Mouse (Mus musculus) CD4-positive, CD25-positive, alpha-beta regulatory T cell, adult 9 weeks (primary cell): Measurements from ENCODE around the gene Slc25a22. TPM values are rescaled to one million over a fixed set of nuclear protein-coding genes. Genes with fewer than 3 reads are reported as not detected.

Experiments
- polyA plus RNA-seq: library from polyadenylated mRNA; unstranded; fragments of 100-300 nt; shearing (Covaris generic); gene quantifications from one replicate; pipeline ENCODE4 v1.2.1, GENCODE M21; 2017

The Slc25a22 gene
- polyA plus RNA-seq = 87.4 TPM

GRCm38 (mm10) chr7:141437178-141438120 lies at the start of gene Slc25a22:
Gene Slc25a22 (minus strand): TSS chr7:141437892.

DNA sequence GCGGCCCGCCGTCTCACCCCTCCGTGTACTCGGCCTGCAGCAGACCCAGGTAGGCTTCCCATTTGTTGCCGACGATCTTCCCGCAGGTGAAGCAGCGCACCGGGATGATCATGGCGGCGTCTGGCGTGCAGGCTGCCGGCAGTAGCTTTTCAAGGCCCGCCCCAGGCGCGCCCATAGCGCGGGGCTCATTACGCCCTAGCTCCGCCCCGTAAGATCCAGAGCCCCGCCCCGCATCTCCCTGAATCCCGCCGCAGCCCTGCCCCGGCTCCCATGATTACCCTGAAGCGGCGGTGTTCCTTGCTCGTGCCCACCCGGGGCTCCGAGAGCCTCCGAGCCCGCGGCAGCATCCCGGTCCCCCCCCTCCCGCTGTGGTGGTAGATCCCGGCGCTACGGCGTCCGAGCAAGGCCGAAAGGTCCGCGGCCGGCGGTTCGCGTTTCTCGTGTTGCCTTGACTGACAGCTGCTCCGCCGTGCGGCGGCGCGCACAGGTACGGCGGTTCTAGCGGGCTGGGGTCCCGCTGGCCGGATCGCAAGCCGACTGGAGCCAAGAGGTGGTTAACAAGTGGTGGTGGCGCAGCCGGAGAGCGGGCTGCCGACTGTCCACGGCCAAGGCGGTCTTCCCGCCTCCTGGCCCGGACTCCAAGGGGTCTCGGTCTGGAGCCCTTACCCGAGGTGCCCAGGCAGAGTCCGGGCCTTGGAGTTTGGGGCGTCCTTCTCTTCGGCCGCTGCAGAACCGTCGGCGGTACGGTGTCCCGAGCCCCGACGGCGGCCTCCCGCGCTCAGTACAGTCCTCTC lies 37.5 kb upstream of the Slc25a22 start, which contains the start of the genes Polr2l and Tspan4:
TSS of gene Polr2l (minus strand) at position 122 of the 794 bp plus-strand sequence.
TSS of gene Tspan4 (plus strand) at position 230 of the 794 bp plus-strand sequence.

DNA sequence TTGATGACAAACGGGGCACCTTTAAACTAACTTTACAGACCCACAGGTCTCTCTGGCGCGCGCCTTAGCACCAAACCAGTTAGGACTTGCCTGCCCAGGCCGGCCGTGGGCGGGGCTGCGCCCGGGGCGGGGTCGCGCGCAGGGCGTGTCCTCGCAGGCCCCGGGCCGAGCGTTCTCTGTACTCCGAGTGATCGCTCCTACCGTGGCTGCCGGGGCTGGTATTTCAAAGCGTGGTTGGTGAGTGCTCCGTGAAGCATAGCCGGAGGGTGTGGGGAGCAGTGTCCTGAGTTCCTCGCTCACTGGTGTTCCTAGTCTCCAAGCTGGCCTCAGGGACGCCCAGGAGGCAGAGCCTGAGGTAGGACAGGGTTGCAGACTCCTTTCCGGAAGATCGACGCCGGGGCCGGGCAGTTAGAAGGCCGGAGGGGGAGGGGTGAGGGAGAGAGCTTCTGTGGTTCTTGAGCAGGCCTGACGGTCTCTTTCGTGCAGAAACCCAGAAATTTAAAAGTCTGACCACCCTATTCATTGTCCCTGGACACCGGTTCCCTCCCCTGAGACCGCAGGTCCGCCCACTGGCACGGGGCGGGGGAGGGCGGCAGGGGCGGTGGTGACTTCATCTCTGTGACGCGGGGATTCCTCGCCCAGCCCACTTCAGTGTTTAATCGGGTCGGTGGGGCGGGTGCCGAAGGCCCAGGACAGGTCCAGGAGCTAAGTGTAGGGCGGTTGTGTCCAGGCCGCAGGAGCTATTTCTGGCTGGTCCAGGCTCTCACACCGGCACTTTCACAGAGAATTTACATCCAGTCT lies 29.7 kb upstream of the Slc25a22 start, which contains the start of gene Cd151:
TSS of gene Cd151 (plus strand) at position 163 of the 801 bp plus-strand sequence.

DNA sequence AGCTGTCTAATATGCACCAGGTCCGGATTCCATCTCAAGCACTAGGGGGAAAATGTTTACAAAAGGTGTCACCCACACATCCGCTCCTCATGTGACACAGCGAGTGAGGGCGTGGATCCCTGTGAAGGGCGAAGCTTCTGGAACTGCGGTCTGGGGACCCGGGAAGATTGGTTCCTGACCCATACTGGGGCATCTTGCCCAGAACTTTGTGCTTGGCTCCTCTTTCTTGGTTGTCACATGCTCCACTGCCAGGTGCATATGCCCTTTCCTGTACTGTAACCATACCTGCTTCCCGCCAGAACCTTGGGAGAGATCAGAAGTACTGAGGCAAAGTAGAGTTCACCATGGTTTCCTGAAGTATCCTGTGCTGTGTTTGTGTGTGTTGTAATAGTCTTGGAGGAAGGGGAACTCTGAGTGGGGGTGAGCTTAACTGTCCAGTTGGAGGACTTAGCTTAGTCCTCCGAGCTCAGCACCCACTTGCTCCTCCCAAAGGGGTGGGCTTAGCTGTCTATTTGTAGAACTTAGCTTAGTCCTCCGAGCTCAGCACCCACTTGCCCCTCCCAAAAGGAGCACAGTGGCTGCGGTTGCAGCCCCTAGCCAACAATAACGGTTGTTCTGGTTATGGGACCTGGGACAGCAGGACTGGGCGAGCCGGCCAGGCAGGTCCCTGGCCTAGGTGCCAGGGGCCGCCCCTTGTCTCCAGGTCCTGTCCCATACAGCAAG lies 22.9 kb upstream of the Slc25a22 start, which contains the start of gene Cracr2b:
TSS of gene Cracr2b (plus strand) at position 704 of the 723 bp plus-strand sequence.

GRCm38 (mm10) chr7:141454967-141455551 lies 17.4 kb upstream of the Slc25a22 start, which contains the start of gene Pnpla2:
Gene Pnpla2 (plus strand): TSS chr7:141455198.

GRCm38 (mm10) chr7:141447110-141447991 lies 9.7 kb upstream of the Slc25a22 start, which contains the start of gene Rplp2:
Gene Rplp2 (plus strand): TSS chr7:141447370.

GRCm38 (mm10) chr7:141443828-141444237 lies 6.1 kb upstream of the Slc25a22 start, which contains the start of gene Pidd1:
Gene Pidd1 (minus strand): TSS chr7:141444025.

DNA sequence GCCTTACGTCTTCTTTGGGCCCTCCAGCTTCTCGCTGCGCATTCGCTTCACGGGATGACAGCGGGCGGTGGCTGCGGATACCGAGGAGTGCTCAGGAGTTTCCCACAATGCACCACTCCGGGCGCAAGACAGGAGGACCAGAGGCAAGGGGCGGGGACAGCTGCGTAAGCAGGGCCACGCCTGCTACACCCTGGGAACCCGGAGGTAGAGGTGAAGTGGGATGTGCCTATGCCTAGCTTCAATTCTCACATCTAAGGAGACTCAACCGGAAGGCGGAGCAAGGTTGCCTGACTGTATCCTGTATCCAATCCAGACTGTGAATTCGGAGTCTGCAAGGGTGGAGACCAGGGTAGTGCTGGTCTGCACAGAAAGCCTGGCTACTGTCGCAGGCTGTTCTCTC lies 8.4 kb downstream of the Slc25a22 start, which contains the start of gene Cend1:
TSS of gene Cend1 (minus strand) at position 182 of the 400 bp plus-strand sequence.

DNA sequence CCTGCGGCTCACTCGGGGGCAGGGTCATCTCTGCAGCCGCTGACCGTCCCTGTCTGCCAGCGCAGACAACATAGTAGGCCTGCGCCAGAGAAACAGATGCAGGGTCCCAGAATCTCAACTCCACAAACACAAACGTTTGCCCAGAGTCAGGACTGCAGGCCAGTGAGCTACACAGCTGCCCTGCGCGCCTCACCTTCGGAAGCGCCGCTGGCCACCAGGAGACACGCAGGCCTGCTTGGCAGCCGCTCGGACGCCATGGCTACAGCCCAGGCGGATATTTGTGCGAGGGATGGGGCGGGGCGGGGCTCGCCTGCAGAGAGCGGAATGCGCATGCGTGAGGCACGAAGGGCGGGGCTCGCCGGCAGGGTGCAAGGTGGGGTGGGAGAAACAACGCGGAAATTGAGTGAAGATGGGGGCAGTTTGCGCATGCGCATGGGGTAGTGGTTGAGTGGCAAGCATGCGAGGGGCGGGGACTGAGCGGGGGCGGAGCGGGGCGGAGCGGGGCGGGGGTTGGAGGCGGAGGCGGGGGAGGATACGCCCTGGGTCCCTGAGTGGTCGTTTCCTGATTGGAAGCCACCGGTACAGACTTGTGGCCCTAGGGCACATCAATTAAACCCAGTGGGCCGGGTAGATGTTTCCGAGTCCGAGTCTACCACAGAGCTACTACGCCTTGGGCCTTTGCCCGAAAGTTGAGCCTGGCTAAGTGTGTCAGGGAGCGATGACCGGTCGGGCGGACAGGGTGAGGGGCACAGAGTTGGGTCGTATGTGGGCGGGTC lies 23.7 kb downstream of the Slc25a22 start, which contains the start of gene Gatd1:
TSS of gene Gatd1 (minus strand) at position 328 of the 776 bp plus-strand sequence.

GRCm38 (mm10) chr7:141391625-141392551 lies 45.8 kb downstream of the Slc25a22 start, which contains the start of gene Taldo1:
Gene Taldo1 (plus strand): TSS chr7:141392199.

Other genes starting within 250 kb of the Slc25a22 start
- 5.2 TPM for gene Hras, start 243.9 kb downstream of the Slc25a22 start, polyA plus RNA-seq
- 3.4 TPM for gene Lrrc56, start 243.7 kb downstream of the Slc25a22 start, polyA plus RNA-seq
- gene Lmntd2, start 223.8 kb downstream of the Slc25a22 start, polyA plus RNA-seq = 14.1 TPM
- gene Rassf7, start 222.0 kb downstream of the Slc25a22 start, polyA plus RNA-seq = 29.4 TPM
- 122 TPM for gene Phrf1, start 209.1 kb downstream of the Slc25a22 start, polyA plus RNA-seq
- gene Irf7, start 171.4 kb downstream of the Slc25a22 start, polyA plus RNA-seq = 160 TPM
- gene Cdhr5, start 161.1 kb downstream of the Slc25a22 start, polyA plus RNA-seq = not detected
- not detected for gene Sct, start 158.8 kb downstream of the Slc25a22 start, polyA plus RNA-seq
- not detected for gene Drd4, start 145.9 kb downstream of the Slc25a22 start, polyA plus RNA-seq
- 15.6 TPM for gene Deaf1, start 110.2 kb downstream of the Slc25a22 start, polyA plus RNA-seq
- 48.1 TPM for gene Tmem80, start 110.2 kb downstream of the Slc25a22 start, polyA plus RNA-seq
- gene Eps8l2, start 99.0 kb downstream of the Slc25a22 start, polyA plus RNA-seq = not detected
- gene Taldo1, start 45.7 kb downstream of the Slc25a22 start, polyA plus RNA-seq = 372 TPM
- 91.0 TPM for gene Gatd1, start 23.8 kb downstream of the Slc25a22 start, polyA plus RNA-seq
- gene Cend1, start 8.4 kb downstream of the Slc25a22 start, polyA plus RNA-seq = 0.27 TPM
- gene Pidd1, start 6.1 kb upstream of the Slc25a22 start, polyA plus RNA-seq = 16.1 TPM
- 2,295 TPM for gene Rplp2, start 9.5 kb upstream of the Slc25a22 start, polyA plus RNA-seq
- gene Pnpla2, start 17.3 kb upstream of the Slc25a22 start, polyA plus RNA-seq = 109 TPM
- not detected for gene Cracr2b, start 23.2 kb upstream of the Slc25a22 start, polyA plus RNA-seq
- 8.3 TPM for gene Cd151, start 29.5 kb upstream of the Slc25a22 start, polyA plus RNA-seq
- 43.2 TPM for gene Polr2l, start 37.2 kb upstream of the Slc25a22 start, polyA plus RNA-seq
- 1.9 TPM for gene Tspan4, start 37.3 kb upstream of the Slc25a22 start, polyA plus RNA-seq
- 21.2 TPM for gene Chid1, start 102.0 kb upstream of the Slc25a22 start, polyA plus RNA-seq
- gene Ap2a2, start 124.3 kb upstream of the Slc25a22 start, polyA plus RNA-seq = 15.8 TPM
- 0.12 TPM for gene Muc6, start 217.4 kb upstream of the Slc25a22 start, polyA plus RNA-seq